Mouse (Mus musculus) layer of hippocampus, postnatal 14 days (tissue): ENCODE data around the gene Eme1. TPM values are rescaled to one million over a fixed set of nuclear protein-coding genes. Genes with fewer than 3 reads are reported as not detected.
A peak's percentile ranks its signal among the peaks of the same experiment; 100 is the strongest.
"Not testable (repeated sequence)": the region's sequence is repeated elsewhere in the genome, so short reads cannot be mapped to it uniquely, and the experiment has no call there.

Source experiments
- DNase-seq, 2 experiments: peaks; one replicate each; pipeline ENCODE4 v3.0.0; 2021 to 2022; ENCODE audit warnings: low spot score in 2 of 2, mixed read lengths in 1 of 2
- total RNA-seq, 2 experiments: library from RNA; stranded (reverse); gene quantifications; 2 replicates each; pipeline ENCODE4 v1.2.3; 2021

The Eme1 gene
- total RNA-seq, 2 experiments from 2014 or later = 0.60 to 0.78 TPM

DNA sequence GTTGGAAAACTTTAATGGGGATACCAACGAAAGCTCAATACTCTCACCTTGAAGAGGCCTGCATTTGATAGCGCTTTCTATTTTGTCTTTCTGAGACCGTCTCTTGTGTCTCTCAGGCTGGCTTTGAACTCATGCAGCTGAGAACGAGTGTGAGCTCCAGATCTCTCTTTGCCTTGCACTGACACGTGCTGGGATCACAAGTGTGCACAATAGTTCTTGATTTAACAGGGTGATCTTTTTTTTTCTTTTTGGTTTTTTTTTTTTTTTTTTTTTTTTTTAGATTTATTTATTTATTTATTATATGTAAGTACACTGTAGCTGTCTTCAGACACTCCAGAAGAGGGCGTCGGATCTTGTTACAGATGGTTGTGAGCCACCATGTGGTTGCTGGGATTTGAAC, 2.5 kb downstream of the Eme1 start:
- DNase-seq = not testable (repeated sequence)

GRCm38 (mm10) chr11:94646457-94646856, 7.3 kb downstream of the Eme1 start:
- no peak for DNase-seq

DNA sequence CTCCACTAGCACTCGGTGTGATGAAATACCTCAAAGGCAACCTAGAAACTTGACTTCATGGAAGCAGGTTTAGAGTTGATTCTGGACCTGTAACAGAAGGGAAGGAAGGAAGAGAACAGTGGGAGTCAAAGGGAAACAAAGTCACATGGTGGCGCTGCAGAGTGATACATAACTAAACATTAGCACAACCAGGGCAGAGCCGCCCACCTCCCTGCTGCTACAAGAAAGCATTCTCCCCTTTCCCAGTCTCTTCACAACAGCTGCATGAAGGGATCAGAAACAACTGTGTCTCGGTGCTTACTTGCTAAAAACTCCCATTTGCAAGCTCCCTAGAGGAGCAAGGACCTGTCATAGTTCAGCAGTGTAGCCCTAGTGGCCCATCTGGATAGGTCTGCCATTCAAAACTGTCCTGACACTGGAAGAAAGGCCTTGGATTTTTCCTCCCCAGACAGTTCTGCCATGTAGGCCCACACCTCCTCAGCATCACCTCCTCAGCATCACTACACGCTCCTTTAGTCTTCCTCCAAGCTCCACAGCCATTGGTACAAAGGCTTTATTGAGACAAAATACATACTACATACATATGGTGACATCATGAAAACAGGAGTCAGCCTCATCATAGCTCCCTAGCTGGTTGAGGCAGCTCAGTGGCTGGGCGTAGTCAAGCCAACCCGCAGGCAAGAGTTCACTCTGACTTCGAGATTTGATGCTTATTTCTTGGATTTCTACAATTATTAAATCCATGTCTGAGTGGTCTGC, 9.1 kb downstream of the Eme1 start:
- DNase-seq = peak in 1 of 2 experiments; percentile 32

DNA sequence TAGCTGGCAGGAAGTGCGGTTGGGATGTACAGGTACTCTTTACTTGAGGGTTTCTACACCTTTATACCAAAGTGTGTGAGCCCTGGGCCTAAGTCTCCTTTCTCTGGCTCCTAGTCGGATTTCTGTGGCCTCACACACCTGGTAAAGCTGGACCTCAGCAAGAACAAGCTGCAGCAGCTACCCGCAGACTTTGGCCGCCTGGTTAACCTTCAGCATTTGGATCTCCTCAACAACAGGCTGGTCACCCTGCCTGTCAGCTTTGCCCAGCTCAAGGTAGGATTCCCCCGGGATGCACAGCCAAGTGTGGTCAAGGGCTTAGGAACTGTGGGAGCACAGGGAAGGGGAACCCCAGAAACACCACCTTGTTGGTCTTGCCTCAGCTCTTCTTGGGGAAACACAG, 19.3 kb downstream of the Eme1 start:
- DNase-seq = no peak

DNA sequence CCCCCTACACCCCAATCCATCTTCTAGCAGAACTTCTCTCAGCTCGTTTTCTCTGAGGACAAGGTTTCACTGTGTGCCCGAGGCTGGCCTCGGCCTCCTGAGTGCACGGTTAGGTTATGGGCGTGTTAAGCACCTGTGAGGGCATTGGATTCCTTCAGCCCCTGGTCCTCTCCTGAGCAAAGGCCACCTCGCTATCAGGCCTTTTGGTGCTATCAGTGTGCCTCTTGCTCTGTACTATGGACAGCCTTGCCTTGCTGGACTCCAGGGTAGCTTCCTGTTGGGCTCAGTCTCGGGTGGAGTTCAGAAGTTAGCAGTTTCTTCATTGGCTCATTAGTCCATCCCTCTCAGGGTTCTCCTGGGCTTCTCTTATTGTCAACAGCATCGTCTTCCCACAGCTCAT, 20.8 kb downstream of the Eme1 start:
- no peak for DNase-seq

DNA sequence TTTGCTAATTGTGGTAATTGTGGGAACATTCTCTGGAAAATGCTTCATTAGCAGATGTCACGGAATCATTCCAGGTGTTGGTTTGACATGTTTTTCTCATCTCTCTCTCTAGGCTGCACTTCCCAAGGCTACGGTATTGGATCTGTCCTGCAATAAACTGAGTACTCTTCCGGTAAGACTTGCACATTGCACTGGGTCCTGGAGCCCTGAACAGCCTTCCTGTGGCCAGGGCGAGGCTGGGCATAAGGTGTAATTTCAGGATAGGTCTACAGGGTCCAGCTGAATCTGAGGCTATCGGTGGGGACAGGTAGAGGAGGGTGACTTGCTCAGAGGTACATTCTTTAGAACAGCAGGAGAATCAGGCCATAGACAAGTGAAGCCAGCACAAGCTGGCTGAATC, 21.8 kb downstream of the Eme1 start:
- DNase-seq = no peak

DNA sequence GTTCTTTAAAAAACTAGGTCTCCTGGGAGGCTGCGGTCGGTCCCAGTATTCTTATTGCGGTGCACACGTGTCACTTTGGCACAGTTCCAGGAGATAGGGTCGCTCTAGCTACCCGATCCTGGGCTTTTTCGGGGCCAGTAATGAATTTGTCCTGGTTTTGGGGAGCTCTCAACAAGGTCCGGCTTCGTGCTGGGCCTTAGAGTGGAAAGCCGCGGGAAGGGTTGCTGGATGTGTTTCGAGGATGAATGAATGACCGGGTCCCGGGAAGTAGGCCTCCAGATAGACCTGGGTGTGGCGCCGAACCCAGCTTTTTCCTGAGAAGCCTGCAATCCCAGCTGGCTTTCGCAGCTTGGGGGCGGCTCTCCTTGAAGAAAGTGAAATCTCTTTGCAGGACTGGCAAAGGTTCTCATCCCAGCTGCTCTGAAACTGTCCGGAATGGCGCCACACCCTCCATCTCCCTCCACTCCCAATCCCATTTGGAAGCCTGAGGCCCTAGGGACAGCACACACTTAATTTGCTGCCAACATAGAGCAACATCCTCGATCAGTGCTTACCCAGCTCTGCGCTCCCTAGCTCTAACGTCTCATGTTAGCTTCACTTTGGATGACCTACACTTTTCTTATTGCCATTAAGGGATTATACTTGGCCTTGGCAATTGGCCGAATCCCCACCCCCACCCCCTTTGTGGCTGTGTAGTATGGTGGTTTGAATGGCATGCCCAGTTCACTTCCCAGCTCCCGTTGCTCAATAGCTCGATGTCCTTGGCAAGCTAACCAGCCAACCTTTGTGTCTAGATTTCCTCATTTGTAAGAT, 23.4 kb downstream of the Eme1 start:
- DNase-seq = peak in 1 of 2 experiments; percentile 35

- DNase-seq = no peak
Measured at GRCm38 (mm10) chr11:94629884-94630198, 23.9 kb downstream of the Eme1 start.

DNA sequence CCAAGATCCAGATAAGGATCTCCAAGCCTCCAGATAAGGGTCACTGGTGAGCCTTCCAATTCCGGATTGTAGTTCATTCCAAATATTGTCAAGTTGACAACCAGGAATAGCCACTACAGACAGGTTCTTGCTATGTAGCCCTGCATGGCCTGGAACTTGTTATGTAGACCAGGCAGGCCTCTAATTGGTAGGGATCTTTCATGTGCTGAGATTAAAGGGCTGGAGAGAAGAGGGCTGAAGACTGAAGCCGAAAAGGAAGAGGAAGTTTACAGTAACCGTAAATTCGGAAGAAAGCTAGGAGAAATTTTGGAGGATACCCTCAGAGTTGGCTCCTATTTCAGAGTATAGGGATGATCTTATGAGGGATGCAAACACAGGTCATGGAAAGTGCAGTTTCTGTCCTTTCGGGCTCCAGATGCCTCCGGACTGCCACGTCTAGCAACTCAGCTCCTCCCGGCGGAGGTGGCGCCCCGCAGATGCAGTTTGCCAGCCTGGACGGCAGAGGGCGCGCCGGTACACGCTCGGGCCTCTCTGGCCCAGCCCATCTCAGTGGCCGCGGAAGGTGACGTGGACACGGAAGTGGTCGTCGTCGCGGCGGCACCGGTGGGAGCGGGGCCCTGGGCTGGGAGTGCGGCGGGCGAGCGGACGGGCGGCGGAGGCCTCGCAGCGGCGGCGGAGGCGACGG, 24.4 kb downstream of the Eme1 start, which contains the start of gene Lrrc59:
Gene Lrrc59 (plus strand): TSS at position 569 of the 685 bp plus-strand sequence.
- DNase-seq = peak; percentile 94 to 95

DNA sequence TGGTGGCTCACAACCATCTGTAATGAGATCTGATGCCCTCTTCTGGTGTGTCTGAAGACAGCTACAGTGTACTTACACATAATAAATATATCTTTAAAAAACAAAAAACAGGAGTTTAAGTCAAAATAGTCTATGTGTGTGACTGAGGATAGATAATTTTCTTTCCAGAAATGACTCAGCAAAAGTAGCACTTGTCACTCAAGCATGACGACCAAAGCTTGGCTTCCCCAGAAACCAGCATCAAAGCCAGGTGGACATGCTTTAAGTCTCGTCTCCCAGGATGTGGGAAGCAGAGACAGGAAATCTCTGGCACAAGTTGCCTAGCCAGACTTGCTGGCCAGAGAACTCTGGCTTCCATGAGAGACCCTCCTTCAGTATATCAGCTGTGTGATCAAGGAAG, 31.6 kb downstream of the Eme1 start:
- no peak for DNase-seq

GRCm38 (mm10) chr11:94621458-94621852, 32.3 kb downstream of the Eme1 start:
- DNase-seq = no peak

DNA sequence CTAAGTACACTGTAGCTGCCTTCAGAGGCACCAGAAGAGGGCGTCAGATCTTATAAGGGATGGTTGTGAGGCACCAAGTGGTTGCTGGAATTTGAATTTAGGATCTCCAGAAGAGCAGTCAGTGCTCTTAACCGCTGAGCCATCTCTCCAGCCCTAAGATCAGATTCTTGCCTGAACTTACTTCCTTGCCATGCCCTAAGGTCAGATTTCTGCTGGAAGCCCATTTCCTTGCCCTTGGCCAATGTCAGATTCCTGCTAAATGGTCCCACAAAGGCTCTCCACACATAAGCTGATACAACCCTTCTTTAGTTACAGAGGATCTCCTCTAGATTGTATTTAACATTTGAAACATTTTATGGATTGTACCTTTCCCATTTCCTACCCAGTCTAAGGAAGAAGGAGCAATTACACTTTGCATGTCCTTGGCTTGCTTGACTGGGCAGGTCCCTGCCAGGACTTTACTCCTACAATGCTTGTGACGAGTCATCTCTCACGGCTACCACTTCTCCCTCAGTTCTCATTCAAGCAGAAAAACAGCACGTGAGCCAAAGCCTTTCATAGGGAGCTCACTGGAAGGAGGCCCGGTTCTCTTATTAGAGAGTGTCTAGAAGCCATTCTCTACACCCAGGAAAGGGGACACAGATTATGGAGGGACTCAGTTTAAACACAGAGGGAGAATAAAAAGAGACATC, 32.9 kb downstream of the Eme1 start:
- no peak for DNase-seq

- DNase-seq = no peak
Measured at GRCm38 (mm10) chr11:94617646-94618045, 36.1 kb downstream of the Eme1 start.

- no peak for DNase-seq
Measured at GRCm38 (mm10) chr11:94615494-94615893, 38.3 kb downstream of the Eme1 start.

- DNase-seq = no peak
Measured at GRCm38 (mm10) chr11:94614603-94615002, 39.2 kb downstream of the Eme1 start.

DNA sequence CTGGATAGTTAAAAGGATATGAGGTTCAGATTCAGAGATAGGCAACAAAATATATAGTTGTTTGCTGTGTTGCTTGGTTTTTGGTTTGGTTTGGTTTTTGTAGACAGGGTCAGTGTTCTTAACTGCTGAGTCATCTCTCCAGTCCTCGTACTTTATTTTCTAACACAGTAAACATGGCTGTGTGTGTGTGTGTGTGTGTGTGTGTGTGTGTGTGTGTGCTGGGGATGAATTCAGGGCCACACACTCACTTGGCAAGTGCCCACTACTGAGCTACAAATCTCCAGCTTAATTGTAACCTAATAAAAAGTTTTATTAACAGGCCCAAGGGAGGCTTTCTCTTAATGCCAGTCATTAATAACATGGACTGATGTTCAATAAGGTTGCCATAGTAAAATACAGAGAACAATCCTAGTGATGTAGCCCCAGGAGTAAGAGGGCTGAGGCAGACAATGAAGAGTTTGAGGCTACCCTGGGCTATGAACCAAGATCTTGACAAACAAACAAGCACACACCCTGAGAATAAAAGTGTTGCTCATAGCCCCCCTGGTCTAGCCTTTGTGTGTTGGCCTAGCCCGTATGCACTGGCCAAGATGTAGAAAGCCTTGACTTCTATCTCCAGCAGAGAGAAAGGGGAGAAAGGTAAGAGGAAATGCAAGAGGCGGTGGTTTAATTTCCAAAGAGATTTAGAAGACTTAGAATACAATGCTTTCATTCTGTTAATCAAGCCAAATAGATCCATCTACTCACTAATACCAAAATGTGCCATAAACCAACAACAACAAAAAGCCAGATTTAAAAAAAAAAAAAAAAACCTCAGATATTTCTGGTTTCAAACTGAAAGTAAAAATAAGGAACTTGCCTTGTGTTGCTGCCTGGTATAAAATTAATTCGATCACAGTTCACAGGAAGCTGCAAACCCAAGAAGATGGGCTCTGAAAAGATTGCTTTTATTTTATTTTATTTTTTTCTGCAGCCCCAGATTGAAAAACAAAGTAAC, 42.7 kb downstream of the Eme1 start:
- no peak for DNase-seq

DNA sequence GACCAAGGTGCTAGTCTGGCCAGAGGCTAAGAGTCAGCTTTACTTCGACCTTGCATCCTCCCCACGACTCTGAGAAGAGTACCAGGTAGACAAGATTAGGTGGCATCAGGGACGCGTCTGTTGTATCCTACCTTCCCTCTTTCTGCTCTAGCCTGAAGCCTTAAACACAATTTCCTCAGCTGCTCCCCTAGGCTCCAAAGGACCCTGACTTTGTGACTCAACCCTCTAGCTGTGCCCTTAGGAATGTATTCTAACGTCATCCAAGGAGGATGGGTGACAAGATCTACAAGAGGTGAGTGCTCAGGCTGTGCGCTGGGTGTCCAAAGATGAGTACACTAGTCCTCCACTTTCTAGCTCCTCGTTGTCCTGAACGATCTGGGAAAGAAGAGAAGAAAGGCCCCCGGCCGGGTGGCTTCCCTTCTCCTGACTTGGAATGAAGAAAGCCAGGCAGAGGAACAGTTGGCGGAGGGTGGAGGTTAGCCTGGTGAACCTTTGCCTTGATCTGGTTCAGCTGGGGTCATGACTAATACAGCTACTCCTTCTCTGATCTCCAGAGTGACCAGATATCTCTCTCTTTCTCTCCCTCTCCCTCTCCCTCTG, 51.3 kb downstream of the Eme1 start:
- DNase-seq = no peak

DNA sequence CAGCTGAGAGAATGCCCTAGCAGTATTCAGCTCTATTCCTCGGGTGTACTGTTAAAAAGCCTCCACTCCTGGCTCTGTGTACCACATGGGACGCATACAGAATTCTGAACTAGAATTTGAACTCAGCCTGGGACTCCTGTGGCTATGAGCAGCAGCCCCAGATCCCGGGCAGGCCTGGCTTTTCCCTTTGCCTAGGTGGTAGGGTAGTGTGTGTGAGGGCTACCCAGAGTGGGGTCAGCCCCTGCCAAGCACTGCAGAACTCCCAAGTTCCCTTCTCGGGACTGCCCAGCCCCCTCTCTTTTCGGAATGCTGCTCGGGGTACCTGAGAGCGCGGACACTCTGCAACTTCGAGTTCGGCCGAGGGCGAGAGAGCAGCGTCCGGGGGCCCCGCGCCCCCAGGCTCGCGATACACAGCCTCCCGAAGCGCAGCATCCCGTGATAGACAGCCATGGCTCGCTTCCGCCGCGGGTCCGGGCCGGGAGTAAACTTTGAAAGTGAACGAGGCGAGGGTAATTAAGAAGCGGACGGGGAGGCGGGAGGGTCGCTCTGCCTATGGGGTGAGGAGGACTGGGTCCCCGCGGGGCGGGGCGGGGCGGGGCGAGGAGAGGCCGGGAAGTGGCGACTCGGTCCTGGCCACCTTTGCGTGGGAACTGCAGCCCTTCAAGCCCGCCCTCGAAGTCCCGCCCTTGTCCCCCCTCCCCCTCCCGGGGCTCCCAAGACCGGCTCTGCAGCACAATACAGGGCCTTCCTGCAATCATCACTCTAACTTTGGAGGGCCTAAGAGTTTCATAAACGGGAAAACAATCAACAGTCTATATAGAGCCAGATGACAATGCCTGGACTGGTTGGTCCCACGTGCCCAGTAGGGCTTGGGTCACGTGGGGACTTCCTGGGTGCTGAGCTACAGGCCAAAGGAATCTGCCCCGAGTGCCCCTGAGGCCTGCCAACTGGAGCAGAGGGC, 52.2 kb downstream of the Eme1 start, which contains the start of gene Acsf2:
Gene Acsf2 (minus strand): TSS at position 551 of the 961 bp plus-strand sequence.
- peak; percentile 23 to 49 for DNase-seq
